Mouse (Mus musculus) erythroid progenitor cell, adult 5-6 weeks (primary cell): Measurements from ENCODE around the gene Lgi1. TPM values are rescaled to one million over a fixed set of nuclear protein-coding genes. Genes with fewer than 3 reads are reported as not detected.

Source experiments
- ATAC-seq: replicated peaks from 2 replicates; pipeline ENCODE4 v1.8.0; 2016; ENCODE audit warnings: moderate number of reproducible peaks, mild to moderate bottlenecking, moderate TSS enrichment, inconsistent platforms; ENCODE audit not compliant: poor library complexity, low FRiP score, severe bottlenecking
- total RNA-seq, 2 experiments: library from RNA; stranded (forward) in 1 of 2; stranded (reverse) in 1 of 2; fragments of 150-400 nt in 1 of 2; fragments of 186-747, 209-891 nt in 1 of 2; gene quantifications; 2 replicates each; pipeline versions ENCODE4 v1.2.3 to v1.2.4; 2015 to 2017; ENCODE audit warnings: low replicate concordance in 2 of 2

Lgi1 gene
- total RNA-seq, 2 experiments from 2014 or later, result not detected

GRCm38 (mm10) chr19:38354819-38355360 lies 90.6 kb downstream of the Lgi1 start:
- ATAC-seq, result no peak

GRCm38 (mm10) chr19:38356211-38356828 lies 92.0 kb downstream of the Lgi1 start:
- no peak for ATAC-seq

GRCm38 (mm10) chr19:38357956-38358623 lies 93.8 kb downstream of the Lgi1 start:
- ATAC-seq, result no peak

GRCm38 (mm10) chr19:38359287-38359686 lies 95.0 kb downstream of the Lgi1 start:
- no peak for ATAC-seq

Other genes starting within 250 kb of the Lgi1 start
- 0.84 and 1.8 TPM in 2 replicates for gene Myof, start 221.0 kb upstream of the Lgi1 start, total RNA-seq (2015; ENCODE audit: low replicate concordance)
- gene Myof, start 221.0 kb upstream of the Lgi1 start, total RNA-seq (2017; ENCODE audit: low replicate concordance), result 2.0 and 4.5 TPM in 2 replicates
- 1.7 and 9.7 TPM in 2 replicates for gene Cep55, start 209.5 kb upstream of the Lgi1 start, total RNA-seq (2015; ENCODE audit: low replicate concordance)
- gene Cep55, start 209.5 kb upstream of the Lgi1 start, total RNA-seq (2017; ENCODE audit: low replicate concordance), result 1.9 and 8.8 TPM in 2 replicates
- not detected in 2 replicates for gene Ffar4, start 167.5 kb upstream of the Lgi1 start, total RNA-seq (2015; ENCODE audit: low replicate concordance)
- not detected in 2 replicates for gene Ffar4, start 167.5 kb upstream of the Lgi1 start, total RNA-seq (2017; ENCODE audit: low replicate concordance)
- gene Rbp4, start 139.3 kb upstream of the Lgi1 start, total RNA-seq (2015; ENCODE audit: low replicate concordance), result not detected in 2 replicates
- gene Rbp4, start 139.3 kb upstream of the Lgi1 start, total RNA-seq (2017; ENCODE audit: low replicate concordance), result not detected in 2 replicates
- gene Pde6c, start 131.8 kb upstream of the Lgi1 start, total RNA-seq (2015; ENCODE audit: low replicate concordance), result not detected in 2 replicates
- gene Pde6c, start 131.8 kb upstream of the Lgi1 start, total RNA-seq (2017; ENCODE audit: low replicate concordance), result not detected in 2 replicates
- gene Fra10ac1, start 40.4 kb upstream of the Lgi1 start, total RNA-seq (2015; ENCODE audit: low replicate concordance), result 1.8 and 2.1 TPM in 2 replicates
- gene Fra10ac1, start 40.4 kb upstream of the Lgi1 start, total RNA-seq (2017; ENCODE audit: low replicate concordance), result 6.1 and 9.5 TPM in 2 replicates
- 6.1 and 12.6 TPM in 2 replicates for gene Slc35g1, start 131.4 kb downstream of the Lgi1 start, total RNA-seq (2015; ENCODE audit: low replicate concordance)
- gene Slc35g1, start 131.4 kb downstream of the Lgi1 start, total RNA-seq (2017; ENCODE audit: low replicate concordance), result 3.8 and 4.7 TPM in 2 replicates
- gene Plce1, start 216.6 kb downstream of the Lgi1 start, total RNA-seq (2015; ENCODE audit: low replicate concordance), result not detected in 2 replicates
- 0.23 TPM in 1 of 2 replicates, not detected in the other for gene Plce1, start 216.6 kb downstream of the Lgi1 start, total RNA-seq (2017; ENCODE audit: low replicate concordance)